ENCODE assay signal across 8 mouse cellular contexts in the genomic region with DNA sequence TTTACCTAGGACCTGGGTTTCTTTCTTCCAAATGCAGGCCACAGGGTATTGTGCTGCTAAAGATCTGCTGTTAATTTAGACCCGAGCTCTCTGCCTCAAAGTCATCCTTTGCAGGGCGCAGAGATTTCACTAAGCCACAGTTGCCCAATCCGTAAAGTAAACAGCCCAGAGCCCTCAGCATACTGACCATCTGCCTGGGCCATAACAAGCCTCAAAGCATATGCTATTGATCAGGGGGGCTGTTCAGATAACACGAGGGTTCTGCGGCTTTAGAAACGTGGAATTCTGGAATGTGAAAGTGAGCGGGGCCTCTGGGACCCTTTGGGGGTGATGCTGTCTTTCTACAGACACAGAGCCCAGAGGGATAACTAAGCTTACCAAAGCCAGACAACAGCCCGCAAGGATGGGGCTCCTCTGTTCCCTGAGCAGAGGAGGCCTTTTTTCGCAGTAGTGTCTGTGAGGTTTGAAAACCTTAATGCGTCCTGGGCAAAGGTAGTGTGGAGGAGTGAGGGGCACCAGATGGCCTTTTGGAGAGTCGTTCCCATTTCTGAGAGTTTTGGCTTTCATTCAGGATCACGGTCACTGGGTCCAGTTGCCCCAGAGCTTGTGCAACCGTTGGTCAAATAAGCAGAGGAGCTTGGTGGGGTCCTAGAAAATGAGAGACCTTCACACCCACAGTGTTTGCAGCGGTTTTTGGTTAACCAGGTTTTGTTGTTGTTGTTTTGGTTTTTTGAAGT.
A peak's percentile ranks its signal among the peaks of the same experiment; 100 is the strongest.
DNase-seq lines count a peak whose midpoint lies in the region; ATAC-seq and TF ChIP-seq lines count a peak whose summit lies in the region.

No protein-coding gene starts in this region.

- TF ChIP-seq CTCF in lung, adult 2 months (IDR thresholded peaks at IDR 0.05; ENCODE audit: insufficient read depth, low read length), result no peak

- DNase-seq in lung, adult 2 months, result no peak
- DNase-seq in lung, postnatal 14 days, result no peak
- peak; percentile 79 for DNase-seq in embryonic facial prominence, embryonic 11.5 days (ENCODE audit: low spot score)
- DNase-seq in limb, embryonic 10.5 days (ENCODE audit: low spot score), result peak; percentile 56
- DNase-seq in urinary bladder, postnatal 25 days (ENCODE audit: low spot score), result no peak
- DNase-seq in kidney, adult 18-20 months, result no peak
- no peak for DNase-seq in kidney, postnatal 36 days

- WGBS in lung, adult 2 months, result 51% methylated on average over 14 of the region's 14 CpGs
- 4% methylated on average over 14 of the region's 14 CpGs for WGBS in embryonic facial prominence, embryonic 11.5 days
- 9% methylated on average over 14 of the region's 14 CpGs for WGBS in limb, embryonic 10.5 days
- WGBS in neural tube, embryonic 14.5 days, result 9% methylated on average over 14 of the region's 14 CpGs

- TF ChIP-seq POLR2A in lung, adult 2 months (IDR thresholded peaks at IDR 0.05; ENCODE audit: borderline replicate concordance, extremely low read depth, low read depth, low read length), result no peak

- H3K4me3 ChIP-seq in lung, adult 2 months (replicated peaks; ENCODE audit: extremely low read depth, low read depth, low read length), result peak overlapping the region; percentile 69
- H3K4me3 ChIP-seq in embryonic facial prominence, embryonic 11.5 days (ENCODE audit: low read depth, low read length), result peak overlapping the region; percentile 47
- H3K4me3 ChIP-seq in limb, embryonic 10.5 days, result peak overlapping the region; percentile 62
- H3K4me3 ChIP-seq in neural tube, embryonic 14.5 days (ENCODE audit: low read depth, low read length), result peak overlapping the region; percentile 47

- H3K27ac ChIP-seq in embryonic facial prominence, embryonic 11.5 days (replicated peaks; ENCODE audit: low read depth, low read length), result peak overlapping the region; percentile 90
- H3K27ac ChIP-seq in limb, embryonic 10.5 days, result peak overlapping the region; percentile 91
- H3K27ac ChIP-seq in neural tube, embryonic 14.5 days (ENCODE audit: low read depth, low read length), result peak overlapping the region; percentile 61

- H3K4me1 ChIP-seq in lung, adult 2 months (ENCODE audit: control insufficient read depth, insufficient read depth, low read length), result peaks cover 13% of the 10 kb centered on the region
- no peaks in the 10 kb centered on the region; the same call in 1 of the 2 replicates for H3K4me1 ChIP-seq in embryonic facial prominence, embryonic 11.5 days (ENCODE audit: control insufficient read depth, insufficient read depth, low read length)
- peaks cover 55% of the 10 kb centered on the region for H3K4me1 ChIP-seq in limb, embryonic 10.5 days
- peaks cover 23% of the 10 kb centered on the region for H3K4me1 ChIP-seq in neural tube, embryonic 14.5 days (ENCODE audit: control insufficient read depth, insufficient read depth, low read length)

- H3K9me3 ChIP-seq in embryonic facial prominence, embryonic 11.5 days (replicated peaks; ENCODE audit: control insufficient read depth, low read length), result no peaks in the 10 kb centered on the region
- no peaks in the 10 kb centered on the region for H3K9me3 ChIP-seq in limb, embryonic 10.5 days (replicated peaks)
- no peaks in the 10 kb centered on the region for H3K9me3 ChIP-seq in neural tube, embryonic 14.5 days (ENCODE audit: control insufficient read depth, low read length)

- peak overlapping the region; percentile 56 for H3K4me2 ChIP-seq in embryonic facial prominence, embryonic 11.5 days (ENCODE audit: low read depth, low read length)
- peak overlapping the region; percentile 75 for H3K4me2 ChIP-seq in neural tube, embryonic 14.5 days (ENCODE audit: low read depth, low read length)

- peak; percentile 57 for ATAC-seq in embryonic facial prominence, embryonic 11.5 days (replicated peaks; ENCODE audit: insufficient number of reproducible peaks, low FRiP score, low TSS enrichment, low read depth)
- ATAC-seq in neural tube, embryonic 14.5 days (ENCODE audit: low read depth), result peak; percentile 33; the same call in 1 of the 2 replicates

- no peaks in the 10 kb centered on the region for H3K36me3 ChIP-seq in embryonic facial prominence, embryonic 11.5 days (replicated peaks; ENCODE audit: control insufficient read depth, insufficient read depth, low read depth, low read length)
- H3K36me3 ChIP-seq in limb, embryonic 10.5 days, result no peaks in the 10 kb centered on the region; the same call in 1 of the 2 replicates
- no peaks in the 10 kb centered on the region for H3K36me3 ChIP-seq in neural tube, embryonic 14.5 days (ENCODE audit: control insufficient read depth, insufficient read depth, low read length)

- peak overlapping the region; percentile 69 for H3K9ac ChIP-seq in embryonic facial prominence, embryonic 11.5 days (replicated peaks; ENCODE audit: low read length)
- H3K9ac ChIP-seq in neural tube, embryonic 14.5 days (replicated peaks; ENCODE audit: low read depth, low read length), result peak overlapping the region; percentile 69

- H3K27me3 ChIP-seq in embryonic facial prominence, embryonic 11.5 days (ENCODE audit: control insufficient read depth, insufficient read depth, low read length), result no peaks in the 10 kb centered on the region
- H3K27me3 ChIP-seq in limb, embryonic 10.5 days (ENCODE audit: low read depth, poor library complexity, severe bottlenecking), result no peaks in the 10 kb centered on the region
- H3K27me3 ChIP-seq in neural tube, embryonic 14.5 days (ENCODE audit: control insufficient read depth, insufficient read depth, low read length), result no peaks in the 10 kb centered on the region

Comparison
In these comparisons a context has a peak if more than half of its experiments do, and no peak if none do; other contexts are left out.
1. DNase-seq: peak in embryonic facial prominence, embryonic 11.5 days (single experiment) and limb, embryonic 10.5 days (single experiment); none in lung, adult 2 months (single experiment), lung, postnatal 14 days (single experiment), urinary bladder, postnatal 25 days (single experiment), kidney, adult 18-20 months (single experiment) and kidney, postnatal 36 days (0 of 2).
2. Peak in every context shown above with its lines, with median percentiles within 50 percentile points of each other: H3K4me3 ChIP-seq and H3K27ac ChIP-seq.